Mouse (Mus musculus) midbrain, embryonic 15.5 days (tissue): ENCODE results near the gene Cbr2. TPM values are rescaled to one million over a fixed set of nuclear protein-coding genes. Genes with fewer than 3 reads are reported as not detected.

Source experiments
- ATAC-seq: fragments of 200-750 bp; cut with Nextera tagmentation; replicated peaks from 2 replicates; pipeline ENCODE4 v1.8.0; 2017; ENCODE audit warnings: moderate TSS enrichment
- H3K27ac ChIP-seq: fragments of 300-500 bp; sonication (generic); 2 replicates; pipeline ENCODE4 v1.5.1; 2015; ENCODE audit warnings: mild to moderate bottlenecking, inconsistent platforms
- H3K27me3 ChIP-seq: fragments of 300-500 bp; sonication (generic); replicated peaks from 2 replicates; pipeline ENCODE4 v1.6.1; 2015; ENCODE audit warnings: inconsistent platforms
- H3K36me3 ChIP-seq: fragments of 300-500 bp; sonication (generic); replicated peaks from 2 replicates; pipeline ENCODE4 v1.6.1; 2015; ENCODE audit warnings: inconsistent platforms
- H3K4me1 ChIP-seq: fragments of 300-500 bp; sonication (generic); 2 replicates; pipeline ENCODE4 v1.6.1; 2015; ENCODE audit warnings: inconsistent platforms
- H3K4me2 ChIP-seq: fragments of 300-500 bp; sonication (generic); 2 replicates; pipeline ENCODE4 v1.6.1; 2015; ENCODE audit warnings: inconsistent platforms, mild to moderate bottlenecking, moderate library complexity
- H3K4me3 ChIP-seq: fragments of 300-500 bp; sonication (generic); 2 replicates; pipeline ENCODE4 v1.5.1; 2015; ENCODE audit warnings: mild to moderate bottlenecking, inconsistent platforms
- H3K9ac ChIP-seq: fragments of 300-500 bp; sonication (generic); 2 replicates; pipeline ENCODE4 v1.6.1; 2015; ENCODE audit warnings: mild to moderate bottlenecking, inconsistent platforms
- H3K9me3 ChIP-seq: fragments of 300-500 bp; sonication (generic); 2 replicates; pipeline ENCODE4 v1.6.1; 2016; ENCODE audit warnings: inconsistent platforms
- WGBS: fragments of 180-500 bp; shearing (Covaris S2); methylation state at CpG from one replicate; pipeline ENCODE4 v1.1.7; 2015; ENCODE audit warnings: mixed read lengths; 5-methylcytosine and 5-hydroxymethylcytosine counted together
- polyA plus RNA-seq: library from polyadenylated mRNA; unstranded; fragments of >200 nt; fragmentation: Nextera tagmentation; extraction: Ambion mirVana; gene quantifications from 2 replicates; pipeline ENCODE4 v1.2.1, GENCODE M21; 2015

Gene Cbr2
- polyA plus RNA-seq, 1 experiment from 2014 or later = 1.2 TPM

DNA sequence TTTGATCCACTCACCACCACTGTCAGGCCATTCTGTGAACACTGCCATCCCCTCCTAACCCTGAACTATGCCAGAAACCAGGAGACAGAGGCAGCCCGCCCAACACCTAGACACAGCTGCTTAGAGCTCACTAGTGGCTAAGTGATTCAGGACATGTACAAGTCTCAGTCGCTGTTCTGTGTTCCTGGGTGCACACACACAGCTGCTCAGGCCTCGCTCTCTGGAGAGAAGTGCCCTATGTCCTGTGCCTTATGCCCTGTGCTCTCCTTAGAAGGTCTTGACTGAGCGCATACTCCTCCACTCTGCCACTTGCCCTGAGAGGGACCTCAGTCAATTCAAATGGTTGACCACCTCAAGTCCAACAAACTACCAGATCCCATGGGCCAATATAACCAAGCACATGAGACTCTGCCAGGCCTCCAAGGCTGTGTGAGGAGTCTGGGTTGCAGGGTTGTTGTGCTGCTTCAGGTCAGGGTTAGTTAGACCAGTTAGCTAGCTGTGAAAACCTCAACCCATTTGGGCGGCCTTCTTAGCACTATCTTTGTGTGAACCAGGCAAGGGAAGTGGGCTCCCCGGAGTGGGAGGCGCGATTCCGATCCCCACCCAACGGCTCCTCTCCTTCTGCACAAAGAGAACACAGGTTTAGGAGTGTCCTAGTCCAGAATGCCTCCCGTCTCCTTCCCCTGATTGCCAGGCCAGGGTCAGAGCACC lies 3.2 kb downstream of the Cbr2 start:
- no peak overlapping the region for H3K4me3 ChIP-seq
- no peaks in the 10 kb centered on the region for H3K9me3 ChIP-seq
- peaks cover 5% of the 10 kb centered on the region; the same call in 1 of the 2 replicates for H3K27me3 ChIP-seq
- H3K4me2 ChIP-seq = no peak overlapping the region
- H3K9ac ChIP-seq = no peak overlapping the region
- no peak for ATAC-seq
- H3K36me3 ChIP-seq = no peaks in the 10 kb centered on the region
- WGBS = 66% methylated on average over 11 of the region's 11 CpGs
- peaks cover 11% of the 10 kb centered on the region for H3K4me1 ChIP-seq
- no peak overlapping the region for H3K27ac ChIP-seq

- no peak overlapping the region for H3K4me2 ChIP-seq
- 59% methylated on average over 12 of the region's 12 CpGs for WGBS
- H3K27ac ChIP-seq = no peak overlapping the region
- H3K4me3 ChIP-seq = no peak overlapping the region
- no peak for ATAC-seq
- no peaks in the 10 kb centered on the region for H3K36me3 ChIP-seq
- peaks cover 21% of the 10 kb centered on the region for H3K4me1 ChIP-seq
- H3K9ac ChIP-seq = no peak overlapping the region
- H3K9me3 ChIP-seq = no peaks in the 10 kb centered on the region
- H3K27me3 ChIP-seq = peaks cover 5% of the 10 kb centered on the region
These were observed 4.3 kb downstream of the Cbr2 start for GRCm38 (mm10) chr11:120727564-120727963.

GRCm38 (mm10) chr11:120727169-120727527 lies 4.8 kb downstream of the Cbr2 start, which contains the start of gene Dcxr:
Gene Dcxr (minus strand): TSS chr11:120727281.
- H3K27ac ChIP-seq = no peak within 1 kb of the TSS
- peak within 1 kb of the TSS; percentile 58 for H3K9ac ChIP-seq
- peaks cover 5% of the 10 kb centered on the region for H3K27me3 ChIP-seq
- no peaks in the 10 kb centered on the region for H3K9me3 ChIP-seq
- peak; percentile 69 for ATAC-seq
- H3K4me2 ChIP-seq = peak within 1 kb of the TSS; percentile 90
- H3K36me3 ChIP-seq = no peaks in the 10 kb centered on the region
- peak within 1 kb of the TSS; percentile 48 for H3K4me3 ChIP-seq
- under 1% methylated on average over 14 of the region's 14 CpGs for WGBS
- peaks cover 25% of the 10 kb centered on the region for H3K4me1 ChIP-seq

- 19% methylated on average over 33 of the region's 36 CpGs for WGBS
- H3K27me3 ChIP-seq = peaks cover 5% of the 10 kb centered on the region
- 0 out of 2 replicates have a peak, but pooled peaks have one; percentile 3 for ATAC-seq
These were observed 5.4 kb downstream of the Cbr2 start for GRCm38 (mm10) chr11:120726243-120727168.

GRCm38 (mm10) chr11:120723509-120723908 lies 8.4 kb downstream of the Cbr2 start:
- H3K27me3 ChIP-seq = peaks cover 2% of the 10 kb centered on the region; the same call in 1 of the 2 replicates
- no peaks in the 10 kb centered on the region; the same call in 1 of the 2 replicates for H3K36me3 ChIP-seq
- no peak overlapping the region for H3K4me2 ChIP-seq
- H3K9ac ChIP-seq = no peak overlapping the region
- no peak overlapping the region for H3K27ac ChIP-seq
- 79% methylated on average over 7 of the region's 7 CpGs for WGBS
- ATAC-seq = no peak
- H3K4me1 ChIP-seq = peaks cover 42% of the 10 kb centered on the region
- no peaks in the 10 kb centered on the region for H3K9me3 ChIP-seq
- H3K4me3 ChIP-seq = no peak overlapping the region

More at GRCm38 (mm10) chr11:120726243-120727168, 5.4 kb downstream of the Cbr2 start:
- peak overlapping the region; percentile 58 for H3K9ac ChIP-seq
- H3K9me3 ChIP-seq = no peaks in the 10 kb centered on the region
- H3K4me2 ChIP-seq = peak overlapping the region; percentile 90
- peak overlapping the region; percentile 48 for H3K4me3 ChIP-seq
- H3K27ac ChIP-seq = no peak overlapping the region
- H3K4me1 ChIP-seq = peaks cover 27% of the 10 kb centered on the region
- H3K36me3 ChIP-seq = no peaks in the 10 kb centered on the region

- no peaks in the 10 kb centered on the region for H3K9me3 ChIP-seq
- peak overlapping the region; percentile 91; the same call in 1 of the 2 replicates for H3K9ac ChIP-seq
- ATAC-seq = no peak
- H3K36me3 ChIP-seq = no peaks in the 10 kb centered on the region; the same call in 1 of the 2 replicates
- H3K4me3 ChIP-seq = peak overlapping the region; percentile 77
- H3K4me2 ChIP-seq = peak overlapping the region; percentile 91
- no peak overlapping the region for H3K27ac ChIP-seq
- peaks cover 42% of the 10 kb centered on the region for H3K4me1 ChIP-seq
- WGBS = 90% methylated on average over 11 of the region's 11 CpGs
- no peaks in the 10 kb centered on the region; the same call in 1 of the 2 replicates for H3K27me3 ChIP-seq
These were observed 9.0 kb downstream of the Cbr2 start for GRCm38 (mm10) chr11:120722761-120723382.

GRCm38 (mm10) chr11:120722067-120722630 lies 9.8 kb downstream of the Cbr2 start:
- Histone ChIP-seq H3K9ac (peak overlapping the region; percentile 91), H3K4me3 (peak overlapping the region; percentile 77), H3K9me3 (no peaks in the 10 kb centered on the region), H3K4me2 (peak overlapping the region; percentile 91), H3K27ac (peak overlapping the region; percentile 81), H3K27me3 (no peaks in the 10 kb centered on the region; the same call in 1 of the 2 replicates), H3K36me3 (peaks cover 5% of the 10 kb centered on the region; the same call in 1 of the 2 replicates), H3K4me1 (peaks cover 40% of the 10 kb centered on the region)
- peak; percentile 12 for ATAC-seq
- WGBS = 21% methylated on average over 21 of the region's 21 CpGs

DNA sequence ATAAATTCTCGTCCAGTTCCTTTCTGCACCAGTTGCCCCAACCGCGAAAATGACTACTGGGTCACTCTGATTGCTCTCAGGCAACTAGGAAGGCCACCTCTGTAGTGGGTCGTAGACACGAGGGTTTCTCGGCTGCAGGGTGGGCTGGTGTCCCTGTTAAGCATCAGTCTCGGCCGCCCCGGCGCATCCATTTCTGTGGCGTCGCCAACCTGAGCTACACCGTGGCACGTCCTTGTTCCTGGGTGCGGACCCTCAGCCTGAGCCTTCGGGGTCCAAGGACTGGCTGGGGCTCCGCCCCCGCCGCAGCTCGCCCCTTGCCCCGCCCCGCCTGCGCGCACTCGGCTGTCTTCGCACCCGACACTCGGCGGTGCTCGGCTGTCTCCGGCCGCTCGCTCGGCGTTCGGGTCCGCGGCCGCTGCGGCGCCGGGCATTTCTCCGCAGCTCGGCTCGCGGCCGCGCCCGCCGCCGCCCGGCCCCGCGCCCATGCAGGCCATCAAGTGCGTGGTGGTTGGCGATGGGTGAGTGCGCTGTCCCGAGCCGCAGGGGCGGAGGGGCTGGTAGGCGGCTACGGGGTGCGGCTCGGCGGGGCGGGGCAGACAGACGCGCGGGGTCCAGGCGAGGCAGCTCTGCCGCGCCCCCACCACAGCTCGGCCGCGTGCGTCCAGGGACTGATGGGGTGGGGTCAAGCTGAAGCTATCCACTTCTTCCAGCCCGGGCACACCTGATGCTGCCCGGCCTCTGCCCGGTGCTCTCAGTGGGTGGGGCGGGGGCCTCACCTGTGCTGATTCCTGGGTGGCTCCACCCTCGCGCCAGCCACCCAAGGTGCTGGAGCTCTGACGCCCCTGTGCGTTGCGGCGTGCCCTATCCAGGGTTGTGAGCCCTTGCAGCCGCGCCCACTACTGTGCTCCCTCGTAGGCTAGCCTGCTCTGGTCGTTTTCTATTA lies 10.5 kb downstream of the Cbr2 start, which contains the start of gene Rac3:
TSS of gene Rac3 (plus strand) at position 347 of the 943 bp plus-strand sequence.
- no peaks in the 10 kb centered on the region; the same call in 1 of the 2 replicates for H3K27me3 ChIP-seq
- peak within 1 kb of the TSS; percentile 77 for H3K4me3 ChIP-seq
- peaks cover 5% of the 10 kb centered on the region; the same call in 1 of the 2 replicates for H3K36me3 ChIP-seq
- peaks cover 32% of the 10 kb centered on the region for H3K4me1 ChIP-seq
- H3K9me3 ChIP-seq = no peaks in the 10 kb centered on the region
- peak within 1 kb of the TSS; percentile 81 for H3K27ac ChIP-seq
- peak; percentile 89 for ATAC-seq
- peak within 1 kb of the TSS; percentile 91 for H3K4me2 ChIP-seq
- under 1% methylated on average over 81 of the region's 90 CpGs for WGBS
- H3K9ac ChIP-seq = peak within 1 kb of the TSS; percentile 91

GRCm38 (mm10) chr11:120720450-120720849 lies 11.5 kb downstream of the Cbr2 start:
- 13% methylated on average over 17 of the region's 17 CpGs for WGBS
- ATAC-seq = peak; percentile 28

DNA sequence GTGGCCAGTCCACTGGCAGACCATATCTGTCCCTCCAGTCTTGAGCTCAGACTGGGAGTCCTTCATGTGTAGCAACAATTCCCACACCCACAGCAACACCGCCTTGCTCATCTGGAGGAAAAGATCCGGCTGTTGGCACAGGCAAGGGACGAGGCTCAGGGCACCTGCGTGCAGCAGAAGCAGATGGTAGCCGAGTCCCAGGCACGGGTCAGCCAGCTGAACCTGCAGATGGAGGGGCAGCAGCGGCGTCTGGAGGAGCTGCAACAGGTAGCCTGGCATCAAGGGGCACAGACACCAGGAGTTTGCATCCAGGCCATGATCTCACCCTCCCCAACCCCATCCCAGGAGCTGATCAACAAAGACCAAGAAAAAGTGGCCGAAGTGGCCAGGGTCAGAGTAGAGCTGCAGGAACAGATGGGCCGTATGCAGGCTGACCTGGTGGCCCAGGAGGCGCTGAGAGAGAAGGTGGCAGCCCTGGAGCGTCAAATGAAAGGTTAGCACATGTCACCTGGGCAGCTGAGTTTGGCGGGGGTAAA lies 12.0 kb downstream of the Cbr2 start:
- H3K36me3 ChIP-seq = peaks cover 5% of the 10 kb centered on the region; the same call in 1 of the 2 replicates
- H3K27ac ChIP-seq = no peak overlapping the region
- H3K4me1 ChIP-seq = peaks cover 32% of the 10 kb centered on the region
- H3K9me3 ChIP-seq = no peaks in the 10 kb centered on the region
- no peak overlapping the region for H3K4me3 ChIP-seq
- H3K9ac ChIP-seq = no peak overlapping the region
- WGBS = 90% methylated on average over 13 of the region's 13 CpGs
- H3K4me2 ChIP-seq = no peak overlapping the region
- H3K27me3 ChIP-seq = no peaks in the 10 kb centered on the region; the same call in 1 of the 2 replicates
- no peak for ATAC-seq

More at GRCm38 (mm10) chr11:120720450-120720849, 11.5 kb downstream of the Cbr2 start:
- H3K27ac ChIP-seq = peak overlapping the region; percentile 81
- H3K4me1 ChIP-seq = peaks cover 30% of the 10 kb centered on the region
- H3K4me3 ChIP-seq = peak overlapping the region; percentile 77
- H3K9me3 ChIP-seq = no peaks in the 10 kb centered on the region
- peak overlapping the region; percentile 91 for H3K9ac ChIP-seq
- peak overlapping the region; percentile 91 for H3K4me2 ChIP-seq
- H3K36me3 ChIP-seq = peaks cover 5% of the 10 kb centered on the region; the same call in 1 of the 2 replicates
- H3K27me3 ChIP-seq = no peaks in the 10 kb centered on the region; the same call in 1 of the 2 replicates
